Mouse (Mus musculus): ENCODE data around the gene Olfr1261.

The Olfr1261 gene

GRCm38 (mm10) chr2:89990921-89991320 lies at the start of gene Olfr1261:
Gene Olfr1261, plus strand, starts transcription at chr2:89991221.
- DNase-seq (ENCODE audit: low spot score in 2 of 2): no peak

- DNase-seq (ENCODE audit: low spot score in 2 of 2): no peak
Observed at GRCm38 (mm10) chr2:89948564-89948963, 42.5 kb upstream of the Olfr1261 start, which contains the start of gene Olfr1259. Gene Olfr1259, minus strand, starts transcription at chr2:89948664.

GRCm38 (mm10) chr2:89974184-89974583 lies 16.8 kb upstream of the Olfr1261 start, which contains the start of gene Olfr1260:
Gene Olfr1260, plus strand, starts transcription at chr2:89974340.
- no peak for DNase-seq (ENCODE audit: low spot score in 2 of 2)

GRCm38 (mm10) chr2:89977709-89978108 lies 13.3 kb upstream of the Olfr1261 start:
- DNase-seq (ENCODE audit: low spot score in 2 of 2): no peak

- no peak for DNase-seq (ENCODE audit: low spot score in 2 of 2)
Observed at GRCm38 (mm10) chr2:89999845-90000244, 8.8 kb downstream of the Olfr1261 start, which contains the start of gene Olfr1262. Gene Olfr1262, plus strand, starts transcription at chr2:90000145.

- no peak for DNase-seq (ENCODE audit: low spot score in 2 of 2)
Observed at GRCm38 (mm10) chr2:90011831-90012230, 20.8 kb downstream of the Olfr1261 start, which contains the start of gene Olfr1263. Gene Olfr1263, plus strand, starts transcription at chr2:90012131.

GRCm38 (mm10) chr2:90025477-90025876 lies 34.5 kb downstream of the Olfr1261 start, which contains the start of gene Olfr1264:
Gene Olfr1264, minus strand, starts transcription at chr2:90025577.
- DNase-seq (ENCODE audit: low spot score in 2 of 2): no peak

GRCm38 (mm10) chr2:90035037-90035436 lies 44.0 kb downstream of the Olfr1261 start, which contains the start of gene Olfr1265:
Gene Olfr1265, plus strand, starts transcription at chr2:90035337.
- DNase-seq (ENCODE audit: low spot score in 2 of 2): no peak

Measured in urinary bladder, adult 18-20 months (tissue).